Mouse (Mus musculus) megakaryocyte, embryonic 14.5 days (primary cell): ENCODE measurements around the gene Prr14. TPM values are rescaled to one million over a fixed set of nuclear protein-coding genes. Genes with fewer than 3 reads are reported as not detected.
"Not testable (repeated sequence)": the region's sequence is repeated elsewhere in the genome, so short reads cannot be mapped to it uniquely, and the experiment has no call there.

Source experiments
- H3K27me3 ChIP-seq: replicated peaks from 2 replicates; pipeline ENCODE3; 2012; ENCODE audit warnings: inconsistent platforms
- H3K36me3 ChIP-seq: replicated peaks from 2 replicates; pipeline ENCODE3; 2012; ENCODE audit warnings: low read length, inconsistent platforms, mixed read lengths
- H3K4me1 ChIP-seq: 2 replicates; pipeline ENCODE4 v1.6.1; 2012; ENCODE audit warnings: inconsistent platforms
- H3K4me3 ChIP-seq: replicated peaks from 2 replicates; pipeline ENCODE3; 2012; ENCODE audit warnings: moderate library complexity, mild to moderate bottlenecking, inconsistent platforms
- H3K9me3 ChIP-seq: 2 replicates; pipeline ENCODE4 v1.6.1; 2012; ENCODE audit warnings: inconsistent platforms
- FLI1 ChIP-seq: IDR thresholded peaks from 2 replicates; pipeline ENCODE4 v1.6.1; 2012; ENCODE audit warnings: low read length, inconsistent platforms, mixed read lengths
- GATA1 ChIP-seq: IDR thresholded peaks from 3 replicates; pipeline ENCODE4 v1.6.1; 2012; ENCODE audit warnings: mixed read lengths, low read length, inconsistent platforms, borderline replicate concordance
- polyA plus RNA-seq: library from polyadenylated mRNA; stranded (reverse); fragments of >175 nt; gene quantifications from 2 replicates; pipeline ENCODE4 v1.2.3, GENCODE M21; 2012; ENCODE audit warnings: low replicate concordance; ENCODE audit not compliant: insufficient read depth

The Prr14 gene
- polyA plus RNA-seq, 1 experiment = 83.1 TPM

DNA sequence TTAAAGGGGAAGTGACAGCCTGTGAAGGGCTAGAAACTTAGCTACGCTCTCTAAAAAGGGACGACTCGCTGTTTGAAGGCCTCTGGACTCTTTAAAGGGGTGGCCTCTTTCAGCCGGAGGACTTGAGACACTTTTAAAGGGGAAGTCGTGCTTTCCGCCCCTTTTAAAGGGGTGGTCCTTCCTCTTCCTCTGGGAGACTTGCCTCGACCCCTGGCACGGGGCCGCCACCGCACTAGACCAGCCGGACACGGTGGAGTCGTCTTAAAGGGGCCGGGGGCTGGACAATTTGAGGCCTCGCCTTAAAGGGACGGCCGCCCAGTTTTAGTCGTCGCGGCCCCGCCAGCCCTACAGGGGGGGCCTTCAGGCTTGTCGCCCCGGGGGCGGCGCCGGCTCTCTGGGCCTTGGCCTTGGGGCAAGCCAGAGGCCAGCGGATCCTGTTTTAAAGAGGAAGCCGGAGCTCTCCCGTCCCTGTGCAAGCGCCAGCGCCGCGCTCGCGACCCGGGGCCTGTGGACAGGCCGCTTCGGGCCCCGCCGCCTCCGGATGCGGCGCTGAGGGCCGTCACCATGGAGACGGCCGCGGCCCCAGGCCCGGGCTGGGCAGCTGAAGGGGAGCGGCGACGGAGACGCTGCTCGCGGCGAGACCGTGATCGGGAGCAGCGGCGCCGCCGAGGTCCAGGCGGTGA is 19.4 kb downstream of the Prr14 start, which contains the start of gene Fbrs:
Fbrs (plus strand) TSS at position 565 of the 683 bp plus-strand sequence.
- Histone ChIP-seq H3K4me3 (peak within 1 kb of the TSS; percentile 97), H3K36me3 (peaks cover 75% of the 10 kb centered on the region), H3K9me3 (no peaks in the 10 kb centered on the region), H3K27me3 (no peaks in the 10 kb centered on the region), H3K4me1 (peaks cover 72% of the 10 kb centered on the region)
- TF ChIP-seq GATA1 = no peak
- no peak for TF ChIP-seq FLI1

DNA sequence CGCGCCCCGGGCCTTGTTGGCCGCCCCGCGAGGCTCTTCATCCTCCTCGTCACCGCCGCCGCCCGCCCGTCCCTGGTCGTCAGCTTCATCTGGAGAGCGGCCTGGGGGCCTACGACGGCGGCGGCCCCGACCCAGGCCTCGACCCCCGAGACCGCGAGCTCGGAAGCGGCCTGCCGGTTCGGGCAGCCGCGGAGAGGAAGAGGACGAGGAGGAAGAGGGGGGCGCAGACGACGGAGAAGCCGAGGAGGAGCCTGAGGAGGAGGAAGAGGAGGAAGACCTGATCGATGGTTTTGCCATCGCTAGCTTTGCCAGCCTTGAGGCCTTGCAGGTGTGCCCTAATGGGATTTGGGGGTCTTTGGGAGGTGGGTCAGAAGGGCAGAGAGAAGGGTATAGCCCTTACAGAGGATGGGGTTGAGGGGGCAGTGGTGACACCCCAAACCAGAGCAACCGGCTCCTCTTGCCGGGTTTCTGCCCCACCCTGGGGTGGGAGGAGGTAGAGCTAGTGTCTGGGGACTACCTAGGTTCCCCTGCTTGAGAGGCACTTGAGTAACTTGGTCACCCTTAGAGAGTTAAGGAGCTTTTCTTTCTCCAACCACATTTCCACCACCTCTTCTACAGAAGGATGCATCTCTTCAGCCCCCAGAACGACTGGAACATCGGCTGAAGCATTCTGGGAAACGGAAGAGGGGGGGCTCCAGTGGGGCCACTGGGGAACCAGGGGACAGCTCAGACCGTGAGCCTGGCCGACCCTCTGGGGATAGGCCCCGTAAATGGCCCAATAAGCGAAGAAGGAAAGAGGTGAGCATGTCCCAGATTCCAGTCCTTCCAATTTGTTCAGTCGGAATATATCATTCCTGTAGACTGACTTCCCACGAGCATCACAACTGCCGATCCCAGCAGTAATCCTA is 20.2 kb downstream of the Prr14 start:
- H3K4me1 ChIP-seq = peaks cover 76% of the 10 kb centered on the region
- no peaks in the 10 kb centered on the region for H3K27me3 ChIP-seq
- H3K36me3 ChIP-seq = peaks cover 75% of the 10 kb centered on the region
- no peaks in the 10 kb centered on the region for H3K9me3 ChIP-seq
- TF ChIP-seq FLI1 (no peak), GATA1 (no peak)
- H3K4me3 ChIP-seq = peak overlapping the region; percentile 97

DNA sequence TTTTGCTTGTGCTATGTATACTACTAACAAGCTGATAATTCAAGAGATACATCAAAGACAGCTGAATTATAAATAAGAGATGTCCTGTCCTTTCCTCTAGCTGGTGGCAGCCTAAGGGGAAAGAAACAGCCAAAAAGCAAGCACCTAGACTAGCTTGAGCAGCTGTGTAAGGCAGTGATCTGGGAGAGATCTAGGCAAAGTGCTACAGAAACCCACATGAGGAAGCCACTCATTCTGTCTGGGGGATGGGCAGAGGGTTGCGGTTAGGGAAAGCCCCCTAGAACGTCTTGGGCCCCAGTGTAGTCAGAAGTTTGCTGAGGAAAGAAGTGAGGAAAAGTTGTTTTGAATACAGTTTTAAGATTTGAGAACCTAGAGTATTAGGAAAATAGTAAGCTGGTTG is 20.9 kb downstream of the Prr14 start:
- no peak for TF ChIP-seq FLI1
- TF ChIP-seq GATA1 = no peak
- Histone ChIP-seq H3K4me1 (peaks cover 76% of the 10 kb centered on the region), H3K4me3 (peak overlapping the region; percentile 97), H3K9me3 (no peaks in the 10 kb centered on the region), H3K27me3 (no peaks in the 10 kb centered on the region), H3K36me3 (peaks cover 75% of the 10 kb centered on the region)

DNA sequence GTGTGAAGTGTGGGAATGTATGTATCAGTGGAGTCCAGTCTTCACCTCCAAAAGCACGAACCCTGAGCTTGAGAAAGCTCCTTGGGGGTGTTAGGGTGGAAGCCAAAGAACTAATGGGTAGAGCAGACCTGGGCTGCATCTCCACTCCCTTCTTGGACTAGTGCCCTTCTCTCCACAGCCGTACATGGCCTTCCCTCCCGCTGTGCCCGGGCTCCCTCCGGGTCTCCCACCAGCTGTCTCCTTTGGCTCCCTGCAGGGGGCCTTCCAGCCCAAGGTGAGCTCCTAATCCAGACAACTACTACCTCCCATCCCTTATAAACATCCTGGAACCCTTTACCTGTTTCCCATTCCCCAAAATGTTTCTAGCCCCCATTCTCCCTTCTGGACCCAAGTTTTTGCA is 26.0 kb downstream of the Prr14 start:
- H3K4me1 ChIP-seq = peaks cover 88% of the 10 kb centered on the region
- H3K9me3 ChIP-seq = no peaks in the 10 kb centered on the region
- TF ChIP-seq FLI1 (no peak), GATA1 (no peak)
- no peak overlapping the region for H3K4me3 ChIP-seq
- H3K36me3 ChIP-seq = peaks cover 98% of the 10 kb centered on the region
- H3K27me3 ChIP-seq = no peaks in the 10 kb centered on the region

DNA sequence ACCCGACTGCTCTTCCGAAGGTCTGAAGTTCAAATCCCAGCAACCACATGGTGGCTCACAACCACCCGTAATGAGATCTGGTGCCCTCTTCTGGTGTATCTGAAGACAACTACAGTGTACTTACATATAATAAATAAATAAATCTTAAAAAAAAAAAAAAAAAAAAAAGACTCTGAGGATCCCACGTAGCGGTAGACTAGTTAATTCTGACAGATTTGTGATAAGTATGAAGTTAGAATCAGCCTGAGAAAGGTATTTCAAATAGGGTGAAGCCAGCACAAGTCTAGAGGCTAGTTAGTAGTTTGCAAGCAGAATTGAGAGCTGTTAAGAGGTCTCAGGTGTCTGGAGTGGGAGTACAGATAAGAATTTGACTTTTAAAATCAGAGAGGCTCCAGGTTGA is 29.0 kb downstream of the Prr14 start:
- not testable (repeated sequence) for H3K9me3 ChIP-seq, H3K4me3 ChIP-seq, H3K27me3 ChIP-seq
- Histone ChIP-seq H3K4me1 (peaks cover 59% of the 10 kb centered on the region), H3K36me3 (peaks cover 98% of the 10 kb centered on the region)

DNA sequence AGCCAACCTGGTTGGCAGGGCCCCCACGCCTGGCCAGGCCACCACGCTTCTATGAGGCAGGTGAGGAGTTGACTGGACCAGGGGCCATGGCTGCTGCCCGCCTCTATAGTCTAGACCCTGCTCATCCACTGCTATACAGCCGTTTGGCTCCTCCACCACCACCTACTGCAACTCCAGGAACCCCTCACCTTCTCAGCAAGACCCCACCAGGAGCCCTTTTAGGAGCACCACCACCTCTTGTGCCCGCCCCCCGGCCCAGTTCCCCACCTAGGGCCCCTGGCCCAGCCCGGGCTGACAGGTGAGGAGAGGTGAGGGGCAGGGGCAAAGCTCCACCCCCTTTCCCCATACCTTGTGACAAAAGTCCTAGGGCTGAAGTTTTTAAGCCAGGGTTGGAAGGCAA is 30.6 kb downstream of the Prr14 start:
- Histone ChIP-seq H3K4me3 (no peak overlapping the region), H3K36me3 (peaks cover 98% of the 10 kb centered on the region), H3K4me1 (peaks cover 43% of the 10 kb centered on the region), H3K9me3 (no peaks in the 10 kb centered on the region), H3K27me3 (no peaks in the 10 kb centered on the region)
- TF ChIP-seq FLI1 (no peak), GATA1 (no peak)

DNA sequence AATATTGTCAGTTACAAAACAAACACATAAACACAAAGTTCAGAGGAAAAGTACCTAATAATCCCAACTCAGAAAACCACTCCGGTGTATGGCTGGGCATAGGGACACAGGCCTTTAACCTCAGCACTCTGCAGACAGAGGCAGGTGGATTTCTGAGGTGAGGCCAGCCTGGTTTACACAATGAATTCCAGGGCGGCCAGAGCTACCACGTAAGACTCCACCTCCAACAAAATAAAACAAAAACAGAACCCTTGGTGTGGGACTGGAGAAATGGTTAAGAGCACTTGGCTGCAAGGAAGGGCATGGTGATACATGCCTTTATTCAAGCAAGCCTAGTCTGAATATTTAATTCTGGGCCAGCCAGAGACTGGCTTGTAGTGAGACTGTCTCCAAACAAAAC is 32.4 kb downstream of the Prr14 start:
- Histone ChIP-seq H3K4me3 (no peak overlapping the region), H3K36me3 (peaks cover 91% of the 10 kb centered on the region)
- TF ChIP-seq GATA1 = no peak
- no peak for TF ChIP-seq FLI1

DNA sequence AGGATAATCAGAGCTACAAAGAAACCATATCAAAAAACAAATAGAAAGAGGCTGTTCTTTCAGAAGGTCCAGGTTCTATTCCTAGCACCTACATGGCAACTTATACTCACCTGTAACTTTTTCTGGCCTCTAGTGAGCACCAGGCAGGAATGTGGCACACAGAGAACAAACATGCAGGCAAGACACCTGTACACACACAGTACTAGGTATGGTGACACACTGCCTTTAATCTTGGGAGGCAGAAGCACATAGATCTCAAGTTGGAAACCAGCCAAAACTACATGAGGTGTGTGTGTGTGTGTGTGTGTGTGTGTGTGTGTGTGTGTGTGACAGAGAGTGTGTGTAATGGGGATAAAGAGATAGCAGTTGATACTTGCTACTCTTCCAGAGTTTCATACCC is 35.2 kb downstream of the Prr14 start:
- Histone ChIP-seq H3K27me3 (no peaks in the 10 kb centered on the region), H3K4me1 (peaks cover 15% of the 10 kb centered on the region), H3K4me3 (no peak overlapping the region), H3K36me3 (peaks cover 76% of the 10 kb centered on the region), H3K9me3 (no peaks in the 10 kb centered on the region)
- TF ChIP-seq GATA1 = no peak
- no peak for TF ChIP-seq FLI1

More for the DNA sequence above, 32.4 kb downstream of the Prr14 start:
- H3K27me3 ChIP-seq = no peaks in the 10 kb centered on the region
- H3K4me1 ChIP-seq = peaks cover 25% of the 10 kb centered on the region
- no peaks in the 10 kb centered on the region for H3K9me3 ChIP-seq

DNA sequence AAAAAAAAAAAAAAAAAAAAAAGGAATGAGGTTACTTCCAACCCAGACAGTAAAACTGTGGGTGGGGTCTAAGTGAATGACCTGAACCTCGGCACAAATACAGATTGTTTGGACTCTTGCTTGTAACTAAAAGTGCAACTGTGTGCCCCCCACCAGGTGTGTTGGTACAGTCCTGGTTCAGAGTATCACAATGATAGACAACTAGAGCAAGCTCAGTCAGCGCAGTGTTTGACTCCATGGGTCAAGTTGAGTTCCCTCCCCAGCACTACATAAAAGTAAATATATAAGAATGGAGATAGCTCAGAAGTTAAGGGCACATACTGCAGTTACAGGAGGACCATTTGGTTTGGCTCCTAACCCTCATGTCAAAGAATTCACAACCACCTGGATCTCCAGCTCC is 38.0 kb downstream of the Prr14 start:
- no peak for TF ChIP-seq GATA1
- no peak for TF ChIP-seq FLI1

DNA sequence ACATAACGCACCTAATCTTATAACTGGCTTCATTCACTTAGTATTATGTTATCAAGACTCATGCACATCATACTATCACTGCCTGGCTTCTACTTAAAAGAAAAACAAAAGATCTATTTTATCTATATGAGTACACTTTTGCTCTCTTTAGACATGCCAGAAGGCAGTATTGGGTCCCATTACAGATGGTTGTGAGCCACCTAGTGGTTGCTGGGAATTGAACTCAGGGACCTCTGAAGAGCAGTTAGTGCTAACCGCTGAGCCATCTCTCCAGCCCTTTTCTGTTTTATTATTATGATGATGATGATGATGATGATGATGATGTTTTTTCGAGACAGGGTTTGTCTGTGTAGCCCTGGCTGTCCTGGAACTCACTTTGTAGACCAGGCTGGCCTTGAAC is 39.0 kb downstream of the Prr14 start:
- Histone ChIP-seq H3K4me3 (no peak overlapping the region), H3K4me1 (peaks cover 8% of the 10 kb centered on the region), H3K36me3 (peaks cover 68% of the 10 kb centered on the region), H3K9me3 (no peaks in the 10 kb centered on the region), H3K27me3 (no peaks in the 10 kb centered on the region)
- TF ChIP-seq FLI1 (no peak), GATA1 (no peak)

More for the DNA sequence above, 38.0 kb downstream of the Prr14 start:
- H3K36me3 ChIP-seq = peaks cover 68% of the 10 kb centered on the region
- H3K4me1 ChIP-seq = peaks cover 8% of the 10 kb centered on the region
- H3K9me3 ChIP-seq = no peaks in the 10 kb centered on the region
- no peaks in the 10 kb centered on the region for H3K27me3 ChIP-seq
- no peak overlapping the region for H3K4me3 ChIP-seq

DNA sequence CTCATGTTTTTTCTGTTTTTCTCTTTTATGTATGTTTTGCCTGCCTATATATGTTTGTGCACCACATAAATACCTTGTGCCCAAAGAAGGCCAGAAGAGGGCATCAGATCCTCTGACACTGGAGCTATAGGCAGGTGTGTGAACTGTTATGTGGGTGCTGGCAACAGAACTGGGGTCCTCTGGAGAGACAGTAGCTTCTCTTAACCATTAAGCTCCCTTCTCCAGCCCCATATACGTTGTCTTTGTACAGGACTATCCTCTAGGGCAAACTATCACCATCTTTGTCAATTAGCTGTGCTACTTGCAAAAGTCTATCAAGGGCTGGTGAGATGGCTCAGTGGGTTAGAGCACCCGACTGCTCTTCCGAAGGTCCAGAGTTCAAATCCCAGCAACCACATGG is 48.9 kb downstream of the Prr14 start:
- H3K9me3 ChIP-seq = no peaks in the 10 kb centered on the region
- H3K27me3 ChIP-seq = no peaks in the 10 kb centered on the region
- H3K4me1 ChIP-seq = peaks cover 16% of the 10 kb centered on the region
- H3K36me3 ChIP-seq = peaks cover 7% of the 10 kb centered on the region
- H3K4me3 ChIP-seq = no peak overlapping the region
- no peak for TF ChIP-seq GATA1

DNA sequence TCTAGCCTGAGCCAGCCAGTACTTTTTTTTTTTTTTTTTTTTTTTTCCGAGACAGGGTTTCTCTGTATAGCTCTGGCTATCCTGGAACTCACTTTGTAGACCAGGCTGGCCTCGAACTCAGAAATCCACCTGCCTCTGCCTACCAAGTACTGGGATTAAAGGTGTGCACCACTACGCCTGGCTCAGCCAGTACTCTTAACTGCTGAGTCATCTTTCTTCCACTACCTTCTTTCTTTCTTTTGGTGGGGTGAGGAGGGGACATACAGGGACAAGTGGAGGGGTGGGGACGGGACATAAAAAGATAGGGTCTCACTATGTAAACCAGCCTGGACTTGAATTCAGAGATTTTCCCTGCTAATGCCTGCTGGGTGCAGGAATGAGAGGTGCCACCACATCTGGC is 50.4 kb downstream of the Prr14 start:
- H3K4me1 ChIP-seq = peaks cover 25% of the 10 kb centered on the region
- H3K27me3 ChIP-seq, H3K9me3 ChIP-seq, H3K4me3 ChIP-seq: not testable (repeated sequence)
- H3K36me3 ChIP-seq = peaks cover 13% of the 10 kb centered on the region
